Mouse (Mus musculus): ENCODE results near the gene Aspg.

DNA sequence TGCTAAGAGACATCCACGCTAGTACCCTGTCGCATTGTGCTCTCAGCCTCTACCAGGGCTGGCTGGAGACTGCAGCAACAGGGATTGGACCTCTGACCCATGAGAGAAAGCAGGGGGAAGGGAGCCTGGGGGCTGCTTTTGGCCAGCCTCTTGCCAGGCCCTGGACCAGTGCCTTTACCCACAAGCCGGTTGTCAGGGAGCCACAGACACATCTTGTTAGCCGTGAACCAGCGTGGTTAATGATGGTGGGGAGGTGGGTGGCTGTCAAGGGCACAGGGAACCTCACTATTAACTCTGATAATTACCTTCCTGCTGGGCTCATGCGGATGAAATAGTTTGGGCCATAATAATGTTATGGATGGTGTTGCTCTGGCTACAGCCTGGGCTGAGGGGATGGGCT, 50.3 kb downstream of the Aspg start:
- TF ChIP-seq CTCF (IDR thresholded peaks at IDR 0.05; ENCODE audit: low read depth) (no peak), EP300 (IDR thresholded peaks at IDR 0.05; ENCODE audit: low read depth) (no peak)
